Mouse (Mus musculus) CH12.LX (cell line): ENCODE results near the gene Plau. TPM values are rescaled to one million over a fixed set of nuclear protein-coding genes. Genes with fewer than 3 reads are reported as not detected.
A peak's percentile ranks its signal among the peaks of the same experiment; 100 is the strongest.

Source experiments
- DNase-seq: peaks from one replicate; pipeline ENCODE4 v3.0.0-alpha.2; 2013; ENCODE audit errors: extremely low read depth
- H3K27ac ChIP-seq: 2 replicates; pipeline ENCODE4 v1.5.1; 2012; ENCODE audit warnings: low read depth, mild to moderate bottlenecking, control low read depth, moderate library complexity; ENCODE audit not compliant: insufficient read depth
- H3K27me3 ChIP-seq: replicated peaks from 2 replicates; pipeline ENCODE3; 2012; ENCODE audit warnings: inconsistent platforms
- H3K36me3 ChIP-seq, 2 experiments: replicated peaks in 1 of 2; 2 replicates each; pipeline versions ENCODE3 to v1.6.1; 2012; ENCODE audit warnings: inconsistent platforms in 1 of 2, low read length in 1 of 2, mild to moderate bottlenecking in 1 of 2, mixed read lengths in 1 of 2, moderate library complexity in 1 of 2; ENCODE audit not compliant: control insufficient read depth in 1 of 2, insufficient read depth in 1 of 2
- H3K4me1 ChIP-seq, 2 experiments: 2 replicates each; pipeline ENCODE4 v1.6.1; 2012; ENCODE audit warnings: inconsistent platforms in 1 of 2, moderate library complexity in 1 of 2; ENCODE audit not compliant: insufficient read depth in 2 of 2, control insufficient read depth in 1 of 2
- H3K4me2 ChIP-seq: 2 replicates; pipeline ENCODE4 v1.6.1; 2012; ENCODE audit warnings: low read depth, mild to moderate bottlenecking, control low read depth; ENCODE audit not compliant: poor library complexity, insufficient read depth, severe bottlenecking
- H3K4me3 ChIP-seq, 3 experiments: fragments of 150-350 bp in 1 of 3; sonication (generic) in 1 of 3; replicated peaks in 1 of 3; 2 replicates each; pipeline versions ENCODE3 to v1.5.1; 2011 to 2012; ENCODE audit warnings: low read depth in 2 of 3, low read length in 2 of 3, mild to moderate bottlenecking in 2 of 3, moderate library complexity in 2 of 3, control low read depth in 1 of 3, improper control_type of control experiment in 1 of 3, inconsistent platforms in 1 of 3, mixed read lengths in 1 of 3; ENCODE audit not compliant: poor library complexity in 1 of 3
- H3K79me2 ChIP-seq: replicated peaks from 2 replicates; pipeline ENCODE4 v1.6.1; 2012; ENCODE audit warnings: mild to moderate bottlenecking, moderate library complexity; ENCODE audit not compliant: control insufficient read depth, poor library complexity, insufficient read depth, severe bottlenecking; ENCODE audit errors: extremely low read depth
- H3K9ac ChIP-seq: 2 replicates; pipeline ENCODE4 v1.6.1; 2012; ENCODE audit warnings: low read depth, mild to moderate bottlenecking, control low read depth, moderate library complexity; ENCODE audit not compliant: insufficient read depth
- H3K9me3 ChIP-seq: replicated peaks from 2 replicates; pipeline ENCODE3; 2012; ENCODE audit warnings: low read length, inconsistent platforms, mixed read lengths
- BHLHE40 ChIP-seq: IDR thresholded peaks from 2 replicates; pipeline ENCODE4 v1.6.1; 2011; ENCODE audit warnings: mild to moderate bottlenecking, low read depth, low read length, improper control_type of control experiment
- CHD1 ChIP-seq: IDR thresholded peaks from 2 replicates; pipeline ENCODE4 v1.6.1; 2012; ENCODE audit warnings: low read depth, low read length, improper control_type of control experiment, inconsistent platforms
- E2F4 ChIP-seq: IDR thresholded peaks from 2 replicates; pipeline ENCODE4 v1.6.1; 2011; ENCODE audit warnings: low read depth, low read length, improper control_type of control experiment; ENCODE audit not compliant: insufficient replicate concordance
- EP300 ChIP-seq: IDR thresholded peaks from 2 replicates; pipeline ENCODE4 v1.6.1; 2011; ENCODE audit warnings: low read length, improper control_type of control experiment
- GABPA ChIP-seq: IDR thresholded peaks from 2 replicates; pipeline ENCODE4 v1.6.1; 2012; ENCODE audit warnings: low read depth, low read length, improper control_type of control experiment, inconsistent platforms; ENCODE audit not compliant: insufficient replicate concordance
- HCFC1 ChIP-seq: IDR thresholded peaks from 2 replicates; pipeline ENCODE4 v1.6.1; 2012; ENCODE audit warnings: low read depth, mild to moderate bottlenecking, inconsistent platforms, low read length, improper control_type of control experiment
- IRF4 ChIP-seq: IDR thresholded peaks from 2 replicates; pipeline ENCODE4 v1.6.1; 2014; ENCODE audit warnings: low read depth, mild to moderate bottlenecking, inconsistent platforms, low read length, improper control_type of control experiment
- JUN ChIP-seq: IDR thresholded peaks from 2 replicates; pipeline ENCODE4 v1.6.1; 2011; ENCODE audit warnings: low read depth, mild to moderate bottlenecking, low read length, improper control_type of control experiment, moderate library complexity; ENCODE audit not compliant: insufficient read depth
- JUND ChIP-seq: conservative IDR thresholded peaks from 2 replicates; pipeline ENCODE4 v1.6.1; 2011; ENCODE audit warnings: low read depth, low read length, improper control_type of control experiment
- MAZ ChIP-seq: IDR thresholded peaks from 2 replicates; pipeline ENCODE4 v1.6.1; 2012; ENCODE audit warnings: low read depth, mild to moderate bottlenecking, inconsistent platforms, low read length, improper control_type of control experiment, moderate library complexity
- MXI1 ChIP-seq: IDR thresholded peaks from 2 replicates; pipeline ENCODE4 v1.6.1; 2011; ENCODE audit warnings: mild to moderate bottlenecking, low read depth, low read length, improper control_type of control experiment
- NELFE ChIP-seq: IDR thresholded peaks from 2 replicates; pipeline ENCODE4 v1.6.1; 2011; ENCODE audit warnings: low read depth, low read length, improper control_type of control experiment
- NRF1 ChIP-seq: IDR thresholded peaks from 2 replicates; pipeline ENCODE4 v1.6.1; 2014; ENCODE audit warnings: low read depth, mild to moderate bottlenecking, inconsistent platforms, low read length, improper control_type of control experiment, moderate library complexity
- PAX5 ChIP-seq: IDR thresholded peaks from 2 replicates; pipeline ENCODE4 v1.6.1; 2012; ENCODE audit warnings: low read length, inconsistent platforms, mixed read lengths
- RAD21 ChIP-seq: IDR thresholded peaks from 2 replicates; pipeline ENCODE4 v1.6.1; 2011; ENCODE audit warnings: low read depth, mild to moderate bottlenecking, low read length, improper control_type of control experiment, moderate library complexity
- RCOR1 ChIP-seq: conservative IDR thresholded peaks from 2 replicates; pipeline ENCODE4 v1.6.1; 2012; ENCODE audit warnings: low read depth, mild to moderate bottlenecking, inconsistent platforms, low read length, improper control_type of control experiment
- SMC3 ChIP-seq: IDR thresholded peaks from 2 replicates; pipeline ENCODE4 v1.6.1; 2011; ENCODE audit warnings: low read depth, low read length, improper control_type of control experiment
- TBP ChIP-seq: conservative IDR thresholded peaks from 2 replicates; pipeline ENCODE4 v1.6.1; 2011; ENCODE audit warnings: low read depth, low read length, improper control_type of control experiment
- UBTF ChIP-seq: IDR thresholded peaks from 2 replicates; pipeline ENCODE4 v1.6.1; 2012; ENCODE audit warnings: low read depth, mild to moderate bottlenecking, inconsistent platforms, low read length, improper control_type of control experiment, moderate library complexity
- ZMIZ1 ChIP-seq: IDR thresholded peaks from 2 replicates; pipeline ENCODE4 v1.6.1; 2012; ENCODE audit warnings: low read depth, mild to moderate bottlenecking, inconsistent platforms, low read length, improper control_type of control experiment
- ZNF384 ChIP-seq: IDR thresholded peaks from 2 replicates; pipeline ENCODE4 v1.6.1; 2012; ENCODE audit warnings: low read depth, low read length, improper control_type of control experiment, inconsistent platforms
- dilution Hi-C: fragments of 300-500 bp; cut with MboI; formaldehyde crosslinking; loops from 2 replicates; pipeline ENCODE4 v1.14.3; 2020; ENCODE audit warnings: low sequenced_read_pairs; ENCODE audit not compliant: extremely low pct_unique_long_range_greater_than_20kb, extremely low pct_ligation_motif_present
- in situ Hi-C: fragments of 300-500 bp; cut with MboI; formaldehyde crosslinking; loops from 3 replicates; pipeline ENCODE4 v1.14.3; 2019; ENCODE audit warnings: low sequenced_read_pairs, low pct_ligation_motif_present, low pct_unique_long_range_greater_than_20kb, mixed read lengths
- polyA plus RNA-seq: library from polyadenylated mRNA; unstranded; fragments of >175 nt; gene quantifications from 2 replicates; pipeline ENCODE4 v1.2.1, GENCODE M21; 2012; ENCODE audit warnings: low read depth; ENCODE audit not compliant: insufficient read length
- total RNA-seq, 2 experiments: library from RNA; depleted of rRNA; stranded (reverse); fragments of 300-350 nt in 1 of 2; fragments of >200 nt in 1 of 2; gene quantifications; 2 replicates each; pipeline ENCODE4 v1.2.3; 2012 to 2014

Plau gene
- total and polyA plus RNA-seq, 3 experiments = 1.8 to 2.8 (median 2.4) TPM

DNA sequence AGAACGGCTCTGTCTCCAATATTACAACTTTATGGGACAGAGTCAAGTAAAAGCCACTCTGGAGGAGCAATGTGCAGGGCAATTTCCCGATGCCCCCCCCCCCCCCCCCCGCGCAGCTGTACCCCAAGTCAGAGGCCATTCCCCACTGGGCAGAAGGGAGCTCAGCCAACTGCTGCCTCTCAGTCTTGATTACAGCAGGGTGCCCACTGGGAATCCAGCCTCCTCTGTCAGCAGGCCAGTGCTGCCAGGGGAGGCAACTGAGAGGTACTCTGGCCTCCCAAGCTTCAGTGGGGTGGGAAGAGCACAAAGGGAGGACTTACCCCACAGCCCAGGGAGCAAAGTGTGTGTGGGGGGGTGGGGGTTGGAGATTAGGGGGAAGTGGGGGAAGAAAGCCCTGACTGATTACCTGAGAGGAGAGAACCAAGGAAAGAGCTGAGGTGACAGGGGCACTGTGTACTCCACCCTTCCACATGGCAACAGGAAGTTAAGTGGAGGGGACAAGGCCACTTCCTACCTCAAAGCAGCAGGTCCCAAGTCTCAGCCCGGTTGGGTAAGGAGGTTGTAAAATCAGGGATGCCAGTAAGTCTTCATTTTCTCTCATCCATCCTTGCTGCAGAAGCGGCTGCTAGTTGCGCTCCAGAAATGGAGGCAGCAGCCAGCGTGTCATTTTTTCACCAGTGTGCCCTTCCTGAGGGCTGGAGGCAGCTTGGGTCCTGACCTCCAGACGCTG lies 40.9 kb upstream of the Plau start:
- H3K36me3 ChIP-seq = peaks cover 12 to 23% of the 10 kb centered on the region in 2 experiments
- DNase-seq = no peak
- dilution Hi-C loops = no loop called here
- TF ChIP-seq NRF1 (no peak), ZNF384 (no peak), NELFE (no peak), JUND (no peak), TBP (no peak)
- TF ChIP-seq, all 38 proteins: peak for 0
- Histone ChIP-seq H3K4me1 (peaks cover 7 to 41% of the 10 kb centered on the region in 2 experiments), H3K4me3 (peak overlapping the region in 1 of 3 experiments; percentile 77), H3K27ac (no peak overlapping the region), H3K27me3 (no peaks in the 10 kb centered on the region), H3K9ac (0 out of 2 replicates have a peak overlapping the region, but pooled peaks have one; percentile 11), H3K9me3 (no peaks in the 10 kb centered on the region), H3K79me2 (peaks cover 4% of the 10 kb centered on the region; the same call in 1 of the 2 replicates), H3K4me2 (peak overlapping the region; percentile 33)
- in situ Hi-C loops = loop anchor here (5.0 to 25.0 kb wide), 2 partner anchors 33 to 217 kb away; no protein-coding TSS in a partner anchor

DNA sequence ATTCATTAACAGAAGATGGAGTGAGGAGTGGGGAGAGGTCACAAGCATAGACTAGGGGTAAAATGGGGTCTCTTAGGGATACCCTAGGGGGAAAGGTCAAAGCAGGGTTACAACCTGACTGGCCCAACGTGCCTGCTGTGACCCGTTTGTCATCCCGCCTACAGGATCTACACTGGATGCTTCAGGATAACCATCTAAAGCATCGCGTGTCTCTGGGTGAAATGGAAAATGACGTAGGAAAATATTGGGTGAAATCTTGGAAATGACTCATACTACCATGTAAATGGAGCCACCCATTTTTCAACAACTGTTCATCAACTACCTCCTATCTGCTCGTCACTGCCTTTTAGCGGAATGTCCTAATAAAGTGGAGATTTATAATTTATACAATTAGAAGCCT lies 40.3 kb upstream of the Plau start:
- Histone ChIP-seq H3K4me3 (no peak overlapping the region), H3K36me3 (peaks cover 6 to 17% of the 10 kb centered on the region in 2 experiments), H3K27me3 (no peaks in the 10 kb centered on the region), H3K9ac (no peak overlapping the region), H3K79me2 (peaks cover 4% of the 10 kb centered on the region; the same call in 1 of the 2 replicates), H3K9me3 (no peaks in the 10 kb centered on the region), H3K4me2 (no peak overlapping the region)
- dilution Hi-C loops = no loop called here
- in situ Hi-C loops = loop anchor here (5.0 to 25.0 kb wide), 2 partner anchors 34 to 216 kb away; no protein-coding TSS in a partner anchor
- 0 out of 2 replicates have a peak, but pooled peaks have one; percentile 16 for TF ChIP-seq EP300
- no peak for TF ChIP-seq JUN
- TF ChIP-seq, all 38 proteins: peak for 1
- Histone ChIP-seq H3K27ac (no peak overlapping the region), H3K4me1 (peaks cover 7 to 35% of the 10 kb centered on the region in 2 experiments)
- DNase-seq = no peak

DNA sequence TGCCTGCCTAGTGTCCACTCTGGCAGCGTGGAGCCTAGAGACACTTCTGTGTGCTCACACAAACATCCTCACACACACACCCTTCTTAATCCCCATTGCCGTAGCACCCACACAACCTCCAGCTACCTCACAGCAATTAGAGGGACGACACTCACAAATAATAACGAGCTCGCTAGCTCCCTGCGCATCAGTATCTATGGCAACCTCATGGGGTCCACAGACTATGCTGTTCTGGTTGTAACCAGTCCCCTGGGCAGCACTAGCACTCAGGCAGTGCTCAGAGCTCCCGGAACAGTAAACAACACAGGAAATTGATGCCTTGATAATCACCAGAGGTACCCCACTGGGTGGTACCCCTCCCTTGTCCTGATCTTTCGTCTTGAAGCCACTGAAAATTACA lies 39.8 kb upstream of the Plau start:
- no peaks in the 10 kb centered on the region for H3K9me3 ChIP-seq
- H3K4me3 ChIP-seq = no peak overlapping the region
- no peak overlapping the region for H3K4me2 ChIP-seq
- no peak overlapping the region for H3K9ac ChIP-seq
- no peaks in the 10 kb centered on the region for H3K27me3 ChIP-seq
- H3K4me1 ChIP-seq = peaks cover 7 to 33% of the 10 kb centered on the region in 2 experiments
- H3K79me2 ChIP-seq = peaks cover 4% of the 10 kb centered on the region; the same call in 1 of the 2 replicates
- DNase-seq = no peak
- dilution Hi-C loops (no loop called here), in situ Hi-C loops (loop anchor here (5.0 to 25.0 kb wide), 2 partner anchors 34 to 216 kb away; no protein-coding TSS in a partner anchor)
- no peak overlapping the region for H3K27ac ChIP-seq
- TF ChIP-seq RCOR1 (no peak), BHLHE40 (no peak), E2F4 (no peak), CHD1 (no peak), MXI1 (no peak), EP300 (no peak), RAD21 (no peak), UBTF (no peak), SMC3 (no peak), MAZ (no peak), ZMIZ1 (no peak), HCFC1 (no peak), NELFE (no peak), IRF4 (no peak), JUN (no peak), GABPA (no peak), PAX5 (no peak)
- TF ChIP-seq, all 38 proteins: peak for 0
- peaks cover 1 to 12% of the 10 kb centered on the region in 2 experiments for H3K36me3 ChIP-seq
